Mouse (Mus musculus) erythroblast, adult 5-6 weeks (primary cell): ENCODE measurements around the gene Grhl1. TPM values are rescaled to one million over a fixed set of nuclear protein-coding genes. Genes with fewer than 3 reads are reported as not detected.
"Not testable (repeated sequence)": the region's sequence is repeated elsewhere in the genome, so short reads cannot be mapped to it uniquely, and the experiment has no call there.

Experiments used
- ATAC-seq: replicated peaks from 2 replicates; pipeline ENCODE4 v1.8.0; 2016; ENCODE audit warnings: moderate number of reproducible peaks, mild to moderate bottlenecking, moderate TSS enrichment, inconsistent platforms; ENCODE audit not compliant: poor library complexity, low FRiP score, severe bottlenecking
- total RNA-seq, 2 experiments: library from RNA; stranded (forward) in 1 of 2; stranded (reverse) in 1 of 2; fragments of 150-400 nt in 1 of 2; fragments of 200-764, 138-1000 nt in 1 of 2; gene quantifications; 2 replicates each; pipeline versions ENCODE4 v1.2.3 to v1.2.4; 2015 to 2017; ENCODE audit warnings: low replicate concordance in 2 of 2

Grhl1 gene
- total RNA-seq, 2 experiments from 2014 or later, result 0.96 TPM; not detected in 1

GRCm38 (mm10) chr12:24634648-24635047 lies 62.6 kb downstream of the Grhl1 start:
- ATAC-seq, result no peak

GRCm38 (mm10) chr12:24638787-24639186 lies 66.7 kb downstream of the Grhl1 start:
- ATAC-seq, result not testable (repeated sequence)

GRCm38 (mm10) chr12:24642370-24642802 lies 70.3 kb downstream of the Grhl1 start:
- peak; percentile 15; the same call in 1 of the 2 replicates for ATAC-seq

- ATAC-seq, result peak; percentile 76
Measured at GRCm38 (mm10) chr12:24644125-24644571, 72.1 kb downstream of the Grhl1 start.

- peak; percentile 64 for ATAC-seq
Measured at GRCm38 (mm10) chr12:24645901-24646300, 73.8 kb downstream of the Grhl1 start.

- no peak for ATAC-seq
Measured at GRCm38 (mm10) chr12:24648094-24648493, 76.0 kb downstream of the Grhl1 start.

- no peak for ATAC-seq
Measured at GRCm38 (mm10) chr12:24650415-24651062, 78.5 kb downstream of the Grhl1 start.

- peak; percentile 70 for ATAC-seq
Measured at GRCm38 (mm10) chr12:24651063-24651557, 79.0 kb downstream of the Grhl1 start, which contains the start of gene Klf11. Gene Klf11, plus strand, starts transcription at chr12:24651274.

- peak; percentile 81 for ATAC-seq
Measured at GRCm38 (mm10) chr12:24651642-24652342, 79.7 kb downstream of the Grhl1 start.

GRCm38 (mm10) chr12:24654065-24654862 lies 82.2 kb downstream of the Grhl1 start:
- ATAC-seq, result no peak

- ATAC-seq, result no peak
Measured at GRCm38 (mm10) chr12:24656436-24656835, 84.4 kb downstream of the Grhl1 start.

GRCm38 (mm10) chr12:24658998-24659397 lies 86.9 kb downstream of the Grhl1 start:
- ATAC-seq, result no peak

- no peak for ATAC-seq
Measured at GRCm38 (mm10) chr12:24659923-24660322, 87.8 kb downstream of the Grhl1 start.

GRCm38 (mm10) chr12:24661100-24661499 lies 89.0 kb downstream of the Grhl1 start:
- ATAC-seq, result no peak

- ATAC-seq, result no peak
Measured at GRCm38 (mm10) chr12:24662131-24662530, 90.0 kb downstream of the Grhl1 start.

Other genes with a start within 250 kb of the Grhl1 start
- gene Taf1b, start 73.9 kb upstream of the Grhl1 start, total RNA-seq (2015; ENCODE audit: low replicate concordance), result 6.5 and 17.1 TPM in 2 replicates
- gene Taf1b, start 73.9 kb upstream of the Grhl1 start, total RNA-seq (2017; ENCODE audit: low replicate concordance), result 9.3 and 9.9 TPM in 2 replicates
- 4.8 and 7.9 TPM in 2 replicates for gene Klf11, start 79.0 kb downstream of the Grhl1 start, total RNA-seq (2015; ENCODE audit: low replicate concordance)
- gene Klf11, start 79.0 kb downstream of the Grhl1 start, total RNA-seq (2017; ENCODE audit: low replicate concordance), result 11.8 and 14.8 TPM in 2 replicates
- not detected in 2 replicates for gene Cys1, start 109.5 kb downstream of the Grhl1 start, total RNA-seq (2015; ENCODE audit: low replicate concordance)
- not detected in 2 replicates for gene Cys1, start 109.5 kb downstream of the Grhl1 start, total RNA-seq (2017; ENCODE audit: low replicate concordance)
- 113 and 145 TPM in 2 replicates for gene Rrm2, start 136.0 kb downstream of the Grhl1 start, total RNA-seq (2015; ENCODE audit: low replicate concordance)
- gene Rrm2, start 136.0 kb downstream of the Grhl1 start, total RNA-seq (2017; ENCODE audit: low replicate concordance), result 150 and 198 TPM in 2 replicates